Mouse (Mus musculus) ES-Bruce4 (cell line): ENCODE results near the gene Adipor1.

Experiments
- CTCF ChIP-seq: IDR thresholded peaks from one replicate; pipeline ENCODE4 v1.8.1; 2011; ENCODE audit warnings: low read depth, low read length
- EP300 ChIP-seq: IDR thresholded peaks from 2 replicates; pipeline ENCODE4 v1.6.1; 2011; ENCODE audit warnings: low read depth, low read length; ENCODE audit not compliant: insufficient read depth
- POLR2A ChIP-seq: IDR thresholded peaks from one replicate; pipeline ENCODE4 v1.8.1; 2011; ENCODE audit warnings: low read length; ENCODE audit not compliant: insufficient read depth

DNA sequence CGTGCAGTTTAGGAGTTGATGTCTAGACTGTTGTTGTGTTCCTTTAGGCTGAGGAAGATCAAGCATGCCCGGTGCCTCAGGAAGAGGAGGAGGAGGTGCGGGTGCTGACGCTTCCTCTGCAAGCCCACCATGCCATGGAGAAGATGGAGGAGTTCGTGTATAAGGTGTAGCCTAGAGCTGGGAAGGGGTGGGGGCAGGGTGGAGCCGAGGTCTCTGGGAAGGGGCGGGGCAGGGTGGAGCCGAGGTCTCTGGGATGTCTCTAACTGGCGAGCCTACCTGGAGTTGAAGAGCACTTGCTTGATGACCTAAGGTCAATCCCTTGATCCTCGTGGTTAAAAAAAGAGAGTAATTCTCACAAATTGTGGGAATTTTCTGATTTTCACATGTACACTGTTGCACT, 8.7 kb downstream of the Adipor1 start:
- TF ChIP-seq CTCF (no peak), EP300 (0 out of 2 replicates have a peak, but pooled peaks have one; percentile 6), POLR2A (no peak)
